Mouse (Mus musculus) myocyte (in vitro differentiated cells): Measurements from ENCODE around the gene Usp15.

Experiments
- POLR2A ChIP-seq: IDR thresholded peaks from one replicate; pipeline ENCODE4 v1.6.1; 2011; ENCODE audit warnings: low read depth, mild to moderate bottlenecking, control low read depth, moderate library complexity; ENCODE audit not compliant: insufficient read length
- TCF12 ChIP-seq: IDR thresholded peaks from one replicate; pipeline ENCODE4 v1.6.1; 2011; ENCODE audit warnings: mild to moderate bottlenecking, control low read depth; ENCODE audit not compliant: poor library complexity, insufficient read depth, severe bottlenecking
- USF1 ChIP-seq: IDR thresholded peaks from one replicate; pipeline ENCODE4 v1.6.1; 2011; ENCODE audit warnings: low read depth, mild to moderate bottlenecking, control low read depth, moderate library complexity

DNA sequence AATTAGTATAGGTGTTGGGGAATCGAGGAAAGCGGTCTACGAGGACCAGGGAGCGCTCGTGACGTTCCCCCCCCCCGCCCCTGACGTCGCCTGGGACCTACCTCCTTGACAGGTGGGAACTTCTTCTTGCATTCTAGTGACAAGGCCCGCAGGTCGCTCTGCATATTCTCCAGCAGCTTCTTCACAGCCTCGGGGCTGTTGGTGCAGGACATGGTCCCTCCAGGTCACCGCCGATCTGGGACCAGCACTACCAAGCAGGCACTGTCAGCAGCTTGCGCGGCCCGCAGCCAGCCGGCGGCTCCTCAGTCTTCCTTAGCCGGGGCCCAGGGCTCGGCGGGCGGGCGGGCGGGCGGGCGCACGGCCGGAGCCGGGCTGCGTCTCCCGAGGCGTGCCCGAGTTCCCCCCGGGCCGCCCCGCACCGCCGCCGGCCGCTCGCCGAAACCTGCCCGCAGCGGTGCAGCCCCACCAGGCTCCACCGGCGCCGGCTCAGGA, 121.0 kb downstream of the Usp15 start:
- no peak for TF ChIP-seq USF1
- no peak for TF ChIP-seq POLR2A
- no peak for TF ChIP-seq TCF12
